Mouse (Mus musculus): ENCODE results near the gene Gm27027.

The Gm27027 gene

DNA sequence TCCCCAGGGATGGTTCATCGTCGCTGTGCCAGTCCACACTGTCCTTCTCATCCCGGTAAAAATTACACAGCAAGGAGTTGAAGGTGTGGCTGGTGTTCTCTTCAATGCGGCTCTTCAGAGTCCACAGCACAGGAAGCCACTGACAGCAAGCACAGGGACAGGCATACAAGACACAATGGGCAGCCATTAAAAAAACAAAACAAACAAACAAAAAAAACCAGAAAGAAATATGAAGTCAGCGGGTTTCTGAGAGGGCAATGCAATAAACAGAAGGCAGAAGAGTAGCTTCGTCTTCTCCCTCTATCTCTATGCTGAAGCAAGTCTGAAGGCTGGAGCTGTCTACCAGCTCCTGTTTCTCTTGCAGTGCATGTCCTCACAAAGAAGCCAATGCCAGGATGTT is at the start of gene Gm27027:
Gene Gm27027, minus strand, starts transcription at position 101 of the 400 bp plus-strand sequence.
- no peak for DNase-seq (ENCODE audit: inconsistent age in 2 of 2, low spot score in 1 of 2)

DNA sequence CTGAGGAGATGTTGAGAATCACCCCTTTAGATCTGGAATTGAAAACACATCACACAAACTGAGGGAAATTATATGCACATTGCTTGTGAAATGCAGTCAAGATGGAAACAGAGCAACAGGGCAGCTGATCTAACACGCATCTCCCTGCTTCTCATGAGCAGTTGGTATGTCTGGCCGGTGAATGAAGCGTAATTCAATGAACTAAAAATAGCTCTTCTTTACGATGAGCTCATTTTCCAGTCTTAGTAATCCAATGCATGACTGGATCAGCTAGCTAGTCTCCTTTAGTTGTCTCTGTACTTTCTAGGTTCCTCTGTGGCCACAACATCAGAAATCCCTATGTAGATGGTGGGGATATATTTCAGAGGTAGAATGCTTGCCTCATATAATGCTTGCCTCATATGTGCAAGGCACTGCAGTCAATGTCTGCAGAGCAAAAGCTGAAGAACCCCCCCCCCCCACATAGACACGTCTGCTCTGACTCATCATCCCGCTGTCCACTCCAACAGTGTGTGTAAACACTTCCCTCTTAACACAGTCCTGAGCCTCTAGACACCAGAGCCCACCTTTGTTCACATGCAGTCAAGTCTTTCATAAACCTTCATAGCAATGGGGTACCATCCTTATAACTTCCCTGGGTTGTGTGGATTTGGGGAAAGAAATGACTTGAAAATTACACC is 49.4 kb upstream of the Gm27027 start:
- peak in 1 of 2 experiments; percentile 63 for DNase-seq (ENCODE audit: inconsistent age in 2 of 2, low spot score in 1 of 2)

DNA sequence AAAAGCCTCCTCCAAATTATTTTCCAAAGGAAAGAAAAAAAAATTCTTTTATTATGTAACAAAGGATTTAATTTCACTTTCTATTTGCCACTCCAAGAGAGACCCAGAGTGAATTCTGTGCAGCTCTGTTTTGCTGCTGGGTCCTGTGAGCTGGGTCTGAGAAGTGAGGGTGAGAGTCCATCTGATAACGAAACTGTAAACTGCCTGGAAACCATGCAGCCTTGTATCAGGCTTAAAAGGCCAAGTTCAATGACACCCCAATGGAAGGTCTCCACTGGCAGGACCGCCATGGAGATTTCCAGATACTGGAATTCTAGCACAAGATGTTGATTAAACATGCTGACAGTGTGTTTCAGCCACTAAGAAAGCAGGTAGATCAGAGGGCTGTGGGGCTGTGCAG is 48.0 kb upstream of the Gm27027 start:
- peak; percentile 13 to 71 for DNase-seq (ENCODE audit: inconsistent age in 2 of 2, low spot score in 1 of 2)

- no peak for DNase-seq (ENCODE audit: inconsistent age in 2 of 2, low spot score in 1 of 2)
Measured at GRCm38 (mm10) chr2:94043662-94044061, 47.5 kb upstream of the Gm27027 start.

- DNase-seq (ENCODE audit: inconsistent age in 2 of 2, low spot score in 1 of 2), result no peak
Measured at GRCm38 (mm10) chr2:94042461-94042860, 46.3 kb upstream of the Gm27027 start.

DNA sequence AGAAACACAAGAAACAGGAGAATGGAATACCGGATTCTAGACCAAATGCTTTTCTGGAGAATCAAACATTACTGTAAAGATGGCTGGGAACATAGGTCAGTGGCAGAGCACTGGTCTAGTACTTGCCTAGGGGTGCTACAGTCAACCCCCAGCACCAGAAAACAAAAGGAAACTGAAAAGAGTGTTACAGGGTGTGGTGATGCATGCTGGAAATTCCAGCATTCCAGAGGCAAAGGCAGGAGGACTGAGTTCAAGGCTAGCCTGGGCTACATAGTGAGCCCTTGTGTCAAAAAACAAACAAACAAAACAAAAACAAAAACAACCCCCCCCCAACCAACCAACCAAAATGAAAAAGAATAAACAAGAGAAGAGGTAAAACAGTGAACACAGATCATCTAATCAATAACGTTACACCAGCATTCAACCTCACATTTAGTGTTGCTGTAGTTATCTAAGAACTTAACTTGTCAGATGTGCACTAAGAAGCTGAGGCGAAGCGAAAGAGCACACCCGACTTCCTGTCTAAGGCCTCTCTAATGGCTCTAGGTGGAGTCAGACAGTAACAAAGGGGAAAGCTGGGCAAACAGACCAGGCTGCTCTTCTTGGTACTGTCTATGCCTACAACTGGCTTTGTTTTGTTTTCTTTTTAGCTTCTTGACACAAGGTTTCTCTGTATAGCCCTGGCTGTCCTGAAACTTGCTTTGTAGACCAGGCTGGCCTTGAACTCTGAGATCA is 44.4 kb upstream of the Gm27027 start:
- no peak for DNase-seq (ENCODE audit: inconsistent age in 2 of 2, low spot score in 1 of 2)

GRCm38 (mm10) chr2:94035428-94036331 is 39.5 kb upstream of the Gm27027 start:
- peak; percentile 63 to 89 for DNase-seq (ENCODE audit: inconsistent age in 2 of 2, low spot score in 1 of 2)

DNA sequence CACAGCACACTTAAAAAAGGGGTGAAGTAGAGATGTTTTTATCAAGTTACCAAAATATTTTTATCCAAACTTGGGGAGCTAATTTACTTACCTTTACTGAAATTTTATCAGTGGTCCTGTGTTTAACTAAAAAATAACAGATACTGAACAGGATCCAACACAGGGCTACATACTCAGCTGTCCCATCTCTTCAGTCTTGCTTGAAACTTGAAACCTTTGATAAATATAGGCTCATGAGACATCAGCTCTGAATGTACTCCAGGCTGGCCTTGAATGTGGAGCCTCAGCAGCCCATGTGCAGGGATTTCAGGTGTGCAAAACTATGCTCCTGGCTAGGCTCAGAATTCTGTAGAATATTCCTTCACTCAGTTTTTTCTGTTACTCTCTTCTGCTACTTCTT is 34.4 kb upstream of the Gm27027 start:
- no peak for DNase-seq (ENCODE audit: inconsistent age in 2 of 2, low spot score in 1 of 2)

GRCm38 (mm10) chr2:94024637-94025036 is 28.5 kb upstream of the Gm27027 start:
- DNase-seq (ENCODE audit: inconsistent age in 2 of 2, low spot score in 1 of 2), result no peak

DNA sequence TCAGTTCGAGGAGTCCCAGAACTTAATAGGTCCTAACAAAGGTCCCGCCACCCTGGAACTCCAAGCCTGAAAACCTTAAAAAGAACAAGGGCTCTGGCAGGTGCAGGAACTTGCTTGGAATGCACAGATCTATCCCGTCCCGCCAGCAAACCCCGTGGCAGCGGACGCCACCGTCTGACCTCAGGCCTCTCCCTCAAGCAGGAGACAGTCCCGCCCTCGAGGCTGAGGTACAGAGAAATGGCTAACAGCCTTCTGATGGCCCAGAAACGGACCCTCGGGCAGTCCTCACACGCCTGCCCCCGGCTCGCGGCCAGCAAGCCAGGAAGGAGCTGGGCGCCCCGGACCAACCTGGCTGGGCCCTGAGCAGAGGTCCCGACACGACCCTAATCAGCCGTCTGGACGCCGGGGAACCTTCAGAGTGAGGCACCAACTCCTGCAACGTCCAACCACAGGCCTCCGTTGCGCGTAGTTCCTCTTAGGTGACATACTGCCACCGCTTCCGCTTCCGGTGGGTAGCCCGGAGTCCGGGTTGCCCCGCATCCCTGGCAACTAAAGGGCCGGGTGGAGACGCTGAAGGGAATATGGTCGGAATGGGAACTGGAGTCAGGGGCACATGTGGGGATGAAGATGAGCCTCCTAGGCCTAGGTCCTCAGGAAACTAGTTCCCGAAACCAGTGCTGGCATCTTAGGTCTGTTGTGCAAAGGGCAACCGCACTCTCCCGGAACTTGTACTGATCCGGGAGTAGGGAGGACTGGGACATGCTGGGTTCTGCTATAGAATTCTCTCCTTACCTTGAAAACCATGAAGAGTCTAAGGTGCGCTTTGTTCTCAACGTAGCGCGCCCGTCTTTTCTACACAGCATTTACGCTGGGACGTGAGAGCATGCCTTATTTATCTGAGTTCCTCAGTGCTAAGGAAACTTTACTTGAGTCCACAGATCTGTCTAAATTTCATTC is 14.5 kb upstream of the Gm27027 start, which contains the start of gene Alkbh3:
Gene Alkbh3, minus strand, starts transcription at position 473 of the 957 bp plus-strand sequence.
- DNase-seq (ENCODE audit: inconsistent age in 2 of 2, low spot score in 1 of 2), result peak; percentile 92 to 98

- DNase-seq (ENCODE audit: inconsistent age in 2 of 2, low spot score in 1 of 2), result peak; percentile 84 to 96
Measured at GRCm38 (mm10) chr2:94002331-94002730, 6.2 kb upstream of the Gm27027 start.

GRCm38 (mm10) chr2:94001918-94002317 is 5.8 kb upstream of the Gm27027 start:
- DNase-seq (ENCODE audit: inconsistent age in 2 of 2, low spot score in 1 of 2), result no peak

DNA sequence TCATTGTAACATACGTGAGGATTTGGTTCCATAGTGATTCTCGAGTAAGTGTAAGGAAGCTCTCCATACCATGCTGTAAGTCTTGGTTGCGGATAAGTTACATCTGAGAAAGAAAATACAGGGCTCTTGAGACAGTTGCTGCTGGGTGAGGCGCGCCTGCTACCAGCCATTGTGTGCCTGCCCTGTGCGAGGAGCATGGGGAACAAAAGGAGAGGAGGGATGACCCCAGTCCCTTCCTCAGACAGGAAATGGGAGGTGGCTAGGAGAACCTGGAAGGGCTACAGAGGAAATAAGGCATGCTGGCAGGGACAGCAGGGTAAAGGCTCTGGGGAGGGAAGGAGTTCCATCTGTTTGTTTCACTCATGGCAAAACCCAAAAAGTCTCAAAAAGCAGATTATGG is 5.3 kb upstream of the Gm27027 start:
- peak in 1 of 2 experiments; percentile 58 for DNase-seq (ENCODE audit: inconsistent age in 2 of 2, low spot score in 1 of 2)

- DNase-seq (ENCODE audit: inconsistent age in 2 of 2, low spot score in 1 of 2), result no peak
Measured at GRCm38 (mm10) chr2:93992810-93993209, 3.3 kb downstream of the Gm27027 start.

DNA sequence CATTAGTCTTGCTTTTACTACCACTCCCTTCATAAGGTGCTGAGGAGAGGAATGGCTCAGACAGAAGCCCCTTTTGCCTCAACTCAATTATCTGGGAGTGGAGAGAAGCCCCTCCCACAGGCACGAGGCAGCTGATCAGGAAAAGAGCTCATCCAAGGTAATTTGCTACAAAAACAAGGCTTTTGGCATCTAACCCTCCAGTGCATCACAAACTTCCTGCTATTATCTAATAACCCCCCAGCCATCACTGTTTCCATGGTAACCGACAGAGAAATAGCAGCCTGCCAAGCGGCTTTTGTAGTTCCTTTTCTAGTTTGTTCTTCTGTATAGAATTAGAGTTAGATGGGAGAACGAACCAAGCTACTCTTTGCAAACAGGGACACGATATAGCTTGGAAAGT is 3.9 kb downstream of the Gm27027 start:
- DNase-seq (ENCODE audit: inconsistent age in 2 of 2, low spot score in 1 of 2), result peak; percentile 42 to 75

- DNase-seq (ENCODE audit: inconsistent age in 2 of 2, low spot score in 1 of 2), result no peak
Measured at GRCm38 (mm10) chr2:93991336-93991735, 4.8 kb downstream of the Gm27027 start.

- DNase-seq (ENCODE audit: inconsistent age in 2 of 2, low spot score in 1 of 2), result no peak
Measured at GRCm38 (mm10) chr2:93988440-93988839, 7.7 kb downstream of the Gm27027 start.

GRCm38 (mm10) chr2:93982457-93983235 is 13.5 kb downstream of the Gm27027 start:
- DNase-seq (ENCODE audit: inconsistent age in 2 of 2, low spot score in 1 of 2), result peak in 1 of 2 experiments; percentile 59

Data from adrenal gland, adult (tissue).